Mouse (Mus musculus) forebrain, postnatal 0 days (tissue): ENCODE measurements at regions not wholly inside any gene's neighbourhood (a gene's known extent, or its start where the extent isn't known, plus 50 kb on each side); places are given as distances from the start of the nearest gene placed in this dataset.

Experiments used
- ATAC-seq: fragments of 200-750 bp; cut with Nextera tagmentation; 2 replicates; pipeline ENCODE4 v1.8.0; 2017; ENCODE audit warnings: mild to moderate bottlenecking, moderate library complexity
- DNase-seq: peaks from one replicate; pipeline ENCODE4 v3.0.0-alpha.2; 2015
- H3K27ac ChIP-seq: fragments of 300-500 bp; sonication (generic); 2 replicates; pipeline ENCODE4 v1.5.1; 2014; ENCODE audit warnings: low read depth, mild to moderate bottlenecking, antibody characterized with exemption, low read length, moderate library complexity, mixed read lengths
- H3K27me3 ChIP-seq: fragments of 300-500 bp; sonication (generic); 2 replicates; pipeline ENCODE4 v1.6.1; 2014; ENCODE audit warnings: mild to moderate bottlenecking, low read length, mixed read lengths; ENCODE audit not compliant: insufficient read depth
- H3K36me3 ChIP-seq: fragments of 300-500 bp; sonication (generic); 2 replicates; pipeline ENCODE4 v1.6.1; 2014; ENCODE audit warnings: mild to moderate bottlenecking, moderate library complexity; ENCODE audit not compliant: insufficient read depth
- H3K4me1 ChIP-seq: fragments of 300-500 bp; sonication (generic); 2 replicates; pipeline ENCODE4 v1.6.1; 2014; ENCODE audit warnings: antibody characterized with exemption; ENCODE audit not compliant: insufficient read depth
- H3K4me2 ChIP-seq: fragments of 300-500 bp; sonication (generic); 2 replicates; pipeline ENCODE4 v1.6.1; 2014; ENCODE audit warnings: low read depth, mild to moderate bottlenecking, moderate library complexity
- H3K4me3 ChIP-seq: fragments of 300-500 bp; sonication (generic); 2 replicates; pipeline ENCODE4 v1.5.1; 2014; ENCODE audit warnings: low read depth, low read length, mixed read lengths
- H3K9ac ChIP-seq: fragments of 300-500 bp; sonication (generic); 2 replicates; pipeline ENCODE4 v1.6.1; 2014; ENCODE audit warnings: mild to moderate bottlenecking
- H3K9me3 ChIP-seq: fragments of 300-500 bp; sonication (generic); 2 replicates; pipeline ENCODE4 v1.6.1; 2016; ENCODE audit warnings: low read length
- CTCF ChIP-seq: sonication (generic); IDR thresholded peaks from 2 replicates; pipeline ENCODE4 v1.5.1; 2016; ENCODE audit warnings: antibody characterized with exemption, control low read depth, low read depth
- WGBS: fragments of 180-500 bp; shearing (Covaris S2); extraction: QIAGEN DNeasy Blood & Tissue Kit; methylation state at CpG from one replicate; pipeline ENCODE4 v1.1.7; 2014; 5-methylcytosine and 5-hydroxymethylcytosine counted together

DNA sequence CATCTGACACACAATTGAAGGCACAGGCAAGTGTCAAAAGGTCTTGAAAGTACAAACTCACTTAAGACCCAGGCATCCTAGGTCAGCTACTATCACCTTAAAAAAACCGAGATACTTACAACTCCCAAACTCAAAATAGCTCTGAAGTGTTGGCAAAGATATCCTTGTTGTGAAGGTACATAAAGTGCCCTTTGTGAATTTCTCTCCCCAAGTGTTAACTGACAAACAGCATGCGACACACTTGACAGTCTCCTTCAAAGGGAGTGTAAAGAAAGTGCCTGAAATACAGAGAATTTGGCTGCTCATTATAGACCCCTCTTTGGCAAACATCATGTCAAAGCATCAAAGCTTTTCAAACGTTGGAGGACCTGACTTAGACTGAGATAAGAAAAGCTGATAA is 2634.2 kb downstream of the 9330182O14Rik start:
- no peaks in the 10 kb centered on the region for H3K36me3 ChIP-seq
- DNase-seq = no peak

DNA sequence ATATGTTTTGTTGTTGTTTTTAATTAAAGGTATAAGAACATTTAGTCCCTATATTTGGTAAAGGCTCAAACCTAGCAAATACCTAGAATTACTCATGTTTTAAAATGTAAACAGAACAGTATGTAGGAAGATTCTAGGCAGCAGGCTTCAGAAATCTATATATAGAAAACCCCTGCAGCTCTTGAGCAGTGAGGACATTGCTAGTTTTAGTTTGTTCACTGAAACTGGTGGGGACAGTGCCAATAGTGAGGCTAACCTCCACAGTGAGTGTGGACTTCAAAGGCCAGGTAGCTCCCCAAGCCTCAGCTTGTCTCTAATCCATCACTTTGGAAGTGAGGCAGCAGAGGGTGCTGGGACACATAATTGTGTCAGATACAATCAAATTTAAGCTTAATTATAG is 2645.7 kb downstream of the 9330182O14Rik start:
- Histone ChIP-seq H3K4me2 (no peak overlapping the region), H3K27me3 (no peaks in the 10 kb centered on the region), H3K9me3 (no peaks in the 10 kb centered on the region), H3K4me1 (no peaks in the 10 kb centered on the region), H3K27ac (no peak overlapping the region), H3K9ac (no peak overlapping the region), H3K4me3 (no peak overlapping the region), H3K36me3 (no peaks in the 10 kb centered on the region)
- TF ChIP-seq CTCF = no peak
- ATAC-seq = no peak
- DNase-seq = no peak

More for the DNA sequence above, 2634.2 kb downstream of the 9330182O14Rik start:
- H3K9ac ChIP-seq = no peak overlapping the region
- no peak for TF ChIP-seq CTCF
- no peak overlapping the region for H3K27ac ChIP-seq
- H3K4me1 ChIP-seq = no peaks in the 10 kb centered on the region
- no peaks in the 10 kb centered on the region for H3K27me3 ChIP-seq
- ATAC-seq = peak; percentile 20; the same call in 1 of the 2 replicates
- no peaks in the 10 kb centered on the region for H3K9me3 ChIP-seq
- 12% methylated on average over 3 of the region's 3 CpGs for WGBS
- no peak overlapping the region for H3K4me2 ChIP-seq
- H3K4me3 ChIP-seq = no peak overlapping the region

DNA sequence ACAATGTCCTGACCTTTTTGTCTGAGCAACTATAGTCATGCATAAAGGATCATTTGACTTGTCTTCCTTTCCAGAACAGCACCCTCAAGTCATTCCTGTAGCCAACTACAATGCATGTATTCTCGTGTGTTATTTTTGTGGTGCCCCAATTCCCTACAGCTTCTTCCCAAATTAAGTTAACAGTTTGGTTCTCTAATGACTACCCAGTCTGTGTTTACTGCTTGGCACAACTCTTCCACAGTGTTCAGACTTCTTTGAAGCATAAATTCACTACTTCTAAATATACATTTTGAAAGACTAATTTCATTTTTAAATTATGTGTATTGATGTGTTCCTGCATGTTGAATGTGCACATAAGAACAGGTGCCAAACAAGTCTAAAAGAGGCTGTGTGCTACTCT is 2667.1 kb downstream of the 9330182O14Rik start:
- 46% methylated on average over 1 of the region's 1 CpGs for WGBS
- H3K36me3 ChIP-seq = no peaks in the 10 kb centered on the region
- H3K27ac ChIP-seq = no peak overlapping the region
- no peak overlapping the region for H3K4me2 ChIP-seq
- TF ChIP-seq CTCF = no peak
- H3K4me1 ChIP-seq = no peaks in the 10 kb centered on the region
- H3K27me3 ChIP-seq = no peaks in the 10 kb centered on the region
- DNase-seq = no peak
- peak; percentile 66 for ATAC-seq
- H3K9me3 ChIP-seq = no peaks in the 10 kb centered on the region
- H3K4me3 ChIP-seq = no peak overlapping the region
- no peak overlapping the region for H3K9ac ChIP-seq

GRCm38 (mm10) chr15:42810871-42811490 is 2676.8 kb downstream of the 9330182O14Rik start:
- no peak for ATAC-seq
- DNase-seq = no peak
- H3K4me3 ChIP-seq = no peak overlapping the region
- H3K9ac ChIP-seq = no peak overlapping the region
- no peak overlapping the region for H3K4me2 ChIP-seq
- H3K27me3 ChIP-seq = no peaks in the 10 kb centered on the region
- no peaks in the 10 kb centered on the region for H3K9me3 ChIP-seq
- WGBS = 79% methylated on average over 1 of the region's 1 CpGs
- no peak for TF ChIP-seq CTCF
- H3K4me1 ChIP-seq = no peaks in the 10 kb centered on the region
- no peaks in the 10 kb centered on the region for H3K36me3 ChIP-seq
- H3K27ac ChIP-seq = no peak overlapping the region

- H3K4me1 ChIP-seq = no peaks in the 10 kb centered on the region
Measured at GRCm38 (mm10) chr15:42815026-42815724, 2681.0 kb downstream of the 9330182O14Rik start.

DNA sequence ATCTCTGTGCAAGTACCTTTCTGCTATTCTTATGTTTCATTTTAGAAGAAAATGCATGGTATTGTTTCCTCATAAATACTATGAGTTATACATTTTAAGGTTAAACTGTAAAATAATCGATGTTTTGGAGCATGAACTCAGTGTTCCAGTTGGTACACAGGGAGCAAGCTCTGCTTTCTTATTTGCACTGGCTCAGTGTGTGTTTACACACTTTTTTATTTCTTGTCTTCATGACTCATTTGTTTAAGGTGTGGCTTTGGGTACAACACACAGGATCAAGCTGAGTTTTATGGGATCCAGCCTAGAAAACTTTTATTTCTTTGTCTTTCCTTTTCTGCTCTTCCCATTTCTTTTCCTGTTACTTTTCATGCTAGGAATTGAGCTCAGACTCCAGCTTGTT is 2704.7 kb downstream of the 9330182O14Rik start:
- H3K27ac ChIP-seq = no peak overlapping the region
- ATAC-seq (no peak), DNase-seq (no peak)
- no peaks in the 10 kb centered on the region for H3K9me3 ChIP-seq
- no peak overlapping the region for H3K9ac ChIP-seq
- no peak for TF ChIP-seq CTCF
- H3K27me3 ChIP-seq = no peaks in the 10 kb centered on the region
- 86% methylated on average over 1 of the region's 1 CpGs for WGBS
- H3K4me2 ChIP-seq = no peak overlapping the region
- no peaks in the 10 kb centered on the region for H3K4me1 ChIP-seq
- no peak overlapping the region for H3K4me3 ChIP-seq
- no peaks in the 10 kb centered on the region for H3K36me3 ChIP-seq

More at GRCm38 (mm10) chr15:42815026-42815724, 2681.0 kb downstream of the 9330182O14Rik start:
- H3K36me3 ChIP-seq = no peaks in the 10 kb centered on the region
- 59% methylated on average over 4 of the region's 4 CpGs for WGBS
- no peaks in the 10 kb centered on the region for H3K9me3 ChIP-seq
- H3K4me3 ChIP-seq = no peak overlapping the region
- H3K4me2 ChIP-seq = no peak overlapping the region
- H3K9ac ChIP-seq = no peak overlapping the region
- DNase-seq = peak; percentile 67
- TF ChIP-seq CTCF = no peak
- no peak overlapping the region for H3K27ac ChIP-seq
- H3K27me3 ChIP-seq = no peaks in the 10 kb centered on the region
- ATAC-seq = peak; percentile 62

DNA sequence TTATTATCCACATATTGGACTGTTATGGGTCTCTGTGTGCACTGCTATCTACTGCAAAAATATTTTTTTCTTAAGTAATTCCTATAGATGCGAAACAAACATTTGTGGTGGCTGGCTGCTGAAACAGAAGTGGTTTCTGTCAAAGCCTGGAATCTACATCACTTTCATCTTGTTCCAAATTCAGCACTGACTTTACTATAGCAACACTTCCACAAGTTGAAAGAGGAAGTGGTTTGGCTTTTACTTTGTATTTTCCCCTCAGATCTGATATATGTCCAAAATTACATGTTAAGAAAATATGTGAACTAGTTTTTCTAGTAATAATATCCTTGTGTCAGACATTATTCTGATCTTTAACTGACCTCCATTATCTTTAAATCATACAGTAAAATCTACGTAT is 2715.8 kb downstream of the 9330182O14Rik start:
- Histone ChIP-seq H3K9ac (no peak overlapping the region), H3K4me2 (no peak overlapping the region), H3K4me1 (no peaks in the 10 kb centered on the region), H3K4me3 (no peak overlapping the region), H3K27me3 (no peaks in the 10 kb centered on the region), H3K36me3 (no peaks in the 10 kb centered on the region), H3K9me3 (no peaks in the 10 kb centered on the region), H3K27ac (no peak overlapping the region)
- 89% methylated on average over 2 of the region's 2 CpGs for WGBS
- no peak for TF ChIP-seq CTCF
- ATAC-seq = no peak
- no peak for DNase-seq
